Mouse (Mus musculus): ENCODE data around the gene Akap12.

Akap12 gene

GRCm38 (mm10) chr10:4404895-4405491 lies 138.8 kb downstream of the Akap12 start:
- peak; percentile 39 to 57 for DNase-seq (ENCODE audit: low spot score in 2 of 2)

- no peak for DNase-seq (ENCODE audit: low spot score in 2 of 2)
These were observed 139.3 kb downstream of the Akap12 start for GRCm38 (mm10) chr10:4405511-4405910.

- no peak for DNase-seq (ENCODE audit: low spot score in 2 of 2)
These were observed 141.0 kb downstream of the Akap12 start for GRCm38 (mm10) chr10:4407191-4407590.
